Mouse (Mus musculus) MEL (cell line): ENCODE data around the gene Serping1. TPM values are rescaled to one million over a fixed set of nuclear protein-coding genes. Genes with fewer than 3 reads are reported as not detected.

ENCODE experiments used
- DNase-seq: peaks from one replicate; pipeline ENCODE4 v3.0.0; 2011; ENCODE audit warnings: low read depth, low spot score
- H3K27ac ChIP-seq: 2 replicates; pipeline ENCODE4 v1.5.1; 2012; ENCODE audit warnings: low read depth, mild to moderate bottlenecking, control low read depth, low read length, moderate library complexity; ENCODE audit not compliant: control insufficient read depth
- H3K27me3 ChIP-seq, 2 experiments: fragments of 150-350 bp in 1 of 2; sonication (generic) in 1 of 2; 2 replicates each; pipeline ENCODE4 v1.6.1; 2012; ENCODE audit warnings: low read length in 2 of 2, mild to moderate bottlenecking in 2 of 2, improper control_type of control experiment in 1 of 2, moderate library complexity in 1 of 2; ENCODE audit not compliant: insufficient read depth in 2 of 2, control insufficient read depth in 1 of 2
- H3K36me3 ChIP-seq, 2 experiments: 2 replicates each; pipeline ENCODE4 v1.6.1; 2012 to 2014; ENCODE audit warnings: low read length in 2 of 2, improper control_type of control experiment in 1 of 2, inconsistent platforms in 1 of 2, mild to moderate bottlenecking in 1 of 2; ENCODE audit not compliant: insufficient read depth in 2 of 2, control insufficient read depth in 1 of 2
- H3K4me1 ChIP-seq, 2 experiments: fragments of 150-350 bp in 1 of 2; sonication (generic) in 1 of 2; 2 replicates each; pipeline ENCODE4 v1.6.1; 2012; ENCODE audit warnings: low read length in 2 of 2, improper control_type of control experiment in 1 of 2, mild to moderate bottlenecking in 1 of 2; ENCODE audit not compliant: insufficient read depth in 2 of 2, control insufficient read depth in 1 of 2
- H3K4me3 ChIP-seq, 2 experiments: fragments of 150-350 bp in 1 of 2; sonication (generic) in 1 of 2; 2 replicates each; pipeline ENCODE4 v1.5.1; 2012; ENCODE audit warnings: low read depth in 2 of 2, low read length in 2 of 2, mild to moderate bottlenecking in 2 of 2, moderate library complexity in 2 of 2, control low read depth in 1 of 2, improper control_type of control experiment in 1 of 2; ENCODE audit not compliant: control insufficient read depth in 1 of 2, insufficient read depth in 1 of 2
- H3K79me2 ChIP-seq: 2 replicates; pipeline ENCODE4 v1.6.1; 2012; ENCODE audit warnings: mild to moderate bottlenecking, low read length, moderate library complexity; ENCODE audit not compliant: control insufficient read depth, poor library complexity, insufficient read depth
- H3K9ac ChIP-seq: 2 replicates; pipeline ENCODE4 v1.6.1; 2012; ENCODE audit warnings: low read depth, mild to moderate bottlenecking, control low read depth, low read length, moderate library complexity; ENCODE audit not compliant: control insufficient read depth, poor library complexity, severe bottlenecking
- H3K9me3 ChIP-seq: fragments of 150-350 bp; sonication (generic); replicated peaks from 2 replicates; pipeline ENCODE4 v1.6.1; 2012; ENCODE audit warnings: mild to moderate bottlenecking, low read length, improper control_type of control experiment, moderate library complexity; ENCODE audit not compliant: insufficient read depth
- CHD2 ChIP-seq: IDR thresholded peaks from 2 replicates; pipeline ENCODE4 v1.6.1; 2011; ENCODE audit warnings: low read length, improper control_type of control experiment
- CTCF ChIP-seq, 3 experiments: IDR thresholded peaks in 2 of 3; conservative IDR thresholded peaks in 1 of 3; 2 replicates each; pipeline ENCODE4 v1.5.1; 2011 to 2012; ENCODE audit warnings: low read length in 3 of 3, low read depth in 2 of 3, mild to moderate bottlenecking in 2 of 3, improper control_type of control experiment in 1 of 3, inconsistent platforms in 1 of 3, mixed read lengths in 1 of 3, moderate library complexity in 1 of 3; ENCODE audit not compliant: control insufficient read depth in 1 of 3, insufficient read depth in 1 of 3, poor library complexity in 1 of 3, severe bottlenecking in 1 of 3
- E2F4 ChIP-seq: IDR thresholded peaks from 2 replicates; pipeline ENCODE4 v1.6.1; 2011; ENCODE audit warnings: low read depth, low read length, improper control_type of control experiment, borderline replicate concordance
- ELF1 ChIP-seq: IDR thresholded peaks from 2 replicates; pipeline ENCODE4 v1.6.1; 2014; ENCODE audit warnings: low read depth, mild to moderate bottlenecking, inconsistent platforms, low read length, improper control_type of control experiment, moderate library complexity
- EP300 ChIP-seq, 2 experiments: IDR thresholded peaks; 2 replicates each; pipeline ENCODE4 v1.6.1; 2011; ENCODE audit warnings: improper control_type of control experiment in 2 of 2, low read length in 2 of 2, low read depth in 1 of 2, mild to moderate bottlenecking in 1 of 2
- ETS1 ChIP-seq: IDR thresholded peaks from 2 replicates; pipeline ENCODE4 v1.6.1; 2012; ENCODE audit warnings: low read depth, mild to moderate bottlenecking, inconsistent platforms, low read length, improper control_type of control experiment, moderate library complexity
- GABPA ChIP-seq: IDR thresholded peaks from 2 replicates; pipeline ENCODE4 v1.6.1; 2012; ENCODE audit warnings: low read depth, mild to moderate bottlenecking, inconsistent platforms, low read length, improper control_type of control experiment, moderate library complexity
- GATA1 ChIP-seq: IDR thresholded peaks from 2 replicates; pipeline ENCODE4 v1.6.1; 2011; ENCODE audit warnings: low read depth, low read length, improper control_type of control experiment
- HCFC1 ChIP-seq: IDR thresholded peaks from 2 replicates; pipeline ENCODE4 v1.6.1; 2012; ENCODE audit warnings: low read depth, mild to moderate bottlenecking, inconsistent platforms, low read length, improper control_type of control experiment, moderate library complexity
- KAT2A ChIP-seq: conservative IDR thresholded peaks from 2 replicates; pipeline ENCODE4 v1.6.1; 2012; ENCODE audit warnings: low read depth, low read length, improper control_type of control experiment, inconsistent platforms
- MEF2A ChIP-seq: IDR thresholded peaks from 2 replicates; pipeline ENCODE4 v1.6.1; 2014; ENCODE audit warnings: low read depth, mild to moderate bottlenecking, inconsistent platforms, low read length, improper control_type of control experiment; ENCODE audit not compliant: poor library complexity, insufficient replicate concordance, severe bottlenecking; ENCODE audit errors: extremely low read depth
- MXI1 ChIP-seq: IDR thresholded peaks from 2 replicates; pipeline ENCODE4 v1.6.1; 2011; ENCODE audit warnings: mild to moderate bottlenecking, low read depth, low read length, improper control_type of control experiment
- MYB ChIP-seq: IDR thresholded peaks from 2 replicates; pipeline ENCODE4 v1.6.1; 2011; ENCODE audit warnings: mild to moderate bottlenecking, low read depth, low read length, improper control_type of control experiment
- MYC ChIP-seq: IDR thresholded peaks from 2 replicates; pipeline ENCODE4 v1.6.1; 2011; ENCODE audit warnings: low read depth, mild to moderate bottlenecking, low read length, improper control_type of control experiment, moderate library complexity
- POLR2A ChIP-seq, 2 experiments: IDR thresholded peaks; 2 replicates each; pipeline ENCODE4 v1.6.1; 2011 to 2012; ENCODE audit warnings: low read length in 2 of 2, mild to moderate bottlenecking in 2 of 2, control low read depth in 1 of 2, improper control_type of control experiment in 1 of 2, low read depth in 1 of 2, moderate library complexity in 1 of 2; ENCODE audit not compliant: control insufficient read depth in 1 of 2, insufficient read depth in 1 of 2, poor library complexity in 1 of 2
- POLR2AphosphoS2 ChIP-seq: IDR thresholded peaks from 2 replicates; pipeline ENCODE4 v1.6.1; 2011; ENCODE audit warnings: low read length, improper control_type of control experiment
- POLR2AphosphoS5 ChIP-seq: IDR thresholded peaks from 2 replicates; pipeline ENCODE4 v1.6.1; 2012; ENCODE audit warnings: low read depth, borderline replicate concordance, mild to moderate bottlenecking, inconsistent platforms, low read length, moderate library complexity, mixed read lengths
- RCOR1 ChIP-seq: IDR thresholded peaks from 2 replicates; pipeline ENCODE4 v1.6.1; 2012; ENCODE audit warnings: low read depth, mild to moderate bottlenecking, inconsistent platforms, low read length, improper control_type of control experiment
- SIN3A ChIP-seq: IDR thresholded peaks from 2 replicates; pipeline ENCODE4 v1.6.1; 2012; ENCODE audit warnings: low read length, improper control_type of control experiment, inconsistent platforms
- TAL1 ChIP-seq: IDR thresholded peaks from 2 replicates; pipeline ENCODE4 v1.6.1; 2012; ENCODE audit warnings: mild to moderate bottlenecking, inconsistent platforms, low read length, moderate library complexity, mixed read lengths
- TBP ChIP-seq: IDR thresholded peaks from 2 replicates; pipeline ENCODE4 v1.8.0; 2011; ENCODE audit warnings: low read depth, low read length, improper control_type of control experiment
- UBTF ChIP-seq: IDR thresholded peaks from 2 replicates; pipeline ENCODE4 v1.6.1; 2012; ENCODE audit warnings: low read depth, mild to moderate bottlenecking, inconsistent platforms, low read length, improper control_type of control experiment, moderate library complexity, borderline replicate concordance; ENCODE audit not compliant: insufficient read depth
- USF1 ChIP-seq: IDR thresholded peaks from 2 replicates; pipeline ENCODE4 v1.6.1; 2014; ENCODE audit warnings: low read depth, mild to moderate bottlenecking, inconsistent platforms, low read length, improper control_type of control experiment, moderate library complexity
- USF2 ChIP-seq, 2 experiments: IDR thresholded peaks; 2 replicates each; pipeline ENCODE4 v1.6.1; 2011 to 2012; ENCODE audit warnings: improper control_type of control experiment in 2 of 2, low read length in 2 of 2, borderline replicate concordance in 1 of 2, inconsistent platforms in 1 of 2, low read depth in 1 of 2, mild to moderate bottlenecking in 1 of 2; ENCODE audit not compliant: insufficient read depth in 1 of 2
- ZC3H11A ChIP-seq: IDR thresholded peaks from 2 replicates; pipeline ENCODE4 v1.6.1; 2012; ENCODE audit warnings: low read depth, mild to moderate bottlenecking, inconsistent platforms, low read length, improper control_type of control experiment
- ZKSCAN1 ChIP-seq: IDR thresholded peaks from 2 replicates; pipeline ENCODE4 v1.6.1; 2012; ENCODE audit warnings: low read depth, mild to moderate bottlenecking, inconsistent platforms, low read length, improper control_type of control experiment, moderate library complexity
- ZMIZ1 ChIP-seq: IDR thresholded peaks from 2 replicates; pipeline ENCODE4 v1.6.1; 2012; ENCODE audit warnings: low read depth, mild to moderate bottlenecking, inconsistent platforms, low read length, improper control_type of control experiment, moderate library complexity
- ZNF384 ChIP-seq: IDR thresholded peaks from 2 replicates; pipeline ENCODE4 v1.6.1; 2012; ENCODE audit warnings: low read depth, mild to moderate bottlenecking, inconsistent platforms, low read length, improper control_type of control experiment
- polyA plus RNA-seq, 2 experiments: library from polyadenylated mRNA; stranded (reverse) in 1 of 2; unstranded in 1 of 2; fragments of >175 nt in 1 of 2; fragments of >200 nt in 1 of 2; gene quantifications; 2 replicates each; pipeline versions ENCODE4 v1.2.1 to v1.2.4; 2012; ENCODE audit warnings: low replicate concordance in 2 of 2, low read depth in 1 of 2; ENCODE audit not compliant: insufficient read length in 2 of 2, insufficient read depth in 1 of 2, missing spikeins in 1 of 2
- total RNA-seq: library from RNA; depleted of rRNA; stranded (reverse); fragments of 300-350 nt; gene quantifications from 2 replicates; pipeline ENCODE4 v1.2.3, GENCODE M21; 2012

Gene Serping1
- total and polyA plus RNA-seq, 3 experiments: not detected

GRCm38 (mm10) chr2:84800304-84800703 is 25.1 kb upstream of the Serping1 start:
- Histone ChIP-seq H3K4me1 (peaks cover 0 to 14% of the 10 kb centered on the region in 2 experiments; a peak in 3 of 4 replicates), H3K4me3 (peak overlapping the region; percentile 28 to 42), H3K36me3 (peaks cover 0 to 5% of the 10 kb centered on the region in 2 experiments; a peak in 2 of 4 replicates), H3K9ac (peak overlapping the region; percentile 19; the same call in 1 of the 2 replicates), H3K79me2 (no peaks in the 10 kb centered on the region), H3K27me3 (no peaks in the 10 kb centered on the region), H3K9me3 (no peaks in the 10 kb centered on the region), H3K27ac (peak overlapping the region; percentile 19; the same call in 1 of the 2 replicates)
- TF ChIP-seq GATA1: peak; percentile 41; the same call in 1 of the 2 replicates
- no peak; a peak in 2 of 4 replicates for TF ChIP-seq EP300 (IDR thresholded peaks at IDR 0.05; ENCODE audit: low read depth in 1 of 2, low read length in 2 of 2)
- TF ChIP-seq USF2 (IDR thresholded peaks at IDR 0.05; ENCODE audit: borderline replicate concordance in 1 of 2, insufficient read depth in 1 of 2, low read depth in 1 of 2, low read length in 2 of 2): no peak
- TF ChIP-seq ETS1: peak; percentile 59; the same call in 1 of the 2 replicates
- no peak for TF ChIP-seq ZC3H11A
- TF ChIP-seq MEF2A: no peak
- TF ChIP-seq UBTF: no peak
- no peak for TF ChIP-seq ZMIZ1
- TF ChIP-seq CTCF (IDR thresholded peaks at IDR 0.05 in 2 of 3, conservative IDR thresholded peaks at IDR 0.05 in 1 of 3; ENCODE audit: control insufficient read depth in 1 of 3, insufficient read depth in 1 of 3, low read depth in 2 of 3, low read length in 3 of 3, poor library complexity in 1 of 3, severe bottlenecking in 1 of 3): no peak
- TF ChIP-seq SIN3A: peak; percentile 45; the same call in 1 of the 2 replicates
- no peak for TF ChIP-seq MYC
- TF ChIP-seq E2F4: no peak
- peak; percentile 68 for TF ChIP-seq USF1
- TF ChIP-seq GABPA: no peak
- TF ChIP-seq CHD2: no peak
- peak; percentile 42 for DNase-seq

GRCm38 (mm10) chr2:84799041-84799561 is 23.9 kb upstream of the Serping1 start:
- H3K27me3 ChIP-seq: no peaks in the 10 kb centered on the region
- H3K36me3 ChIP-seq: peaks cover 0 to 5% of the 10 kb centered on the region in 2 experiments; a peak in 2 of 4 replicates
- no peaks in the 10 kb centered on the region for H3K79me2 ChIP-seq
- peak overlapping the region; percentile 66 for H3K27ac ChIP-seq
- peaks cover 0 to 18% of the 10 kb centered on the region in 2 experiments; a peak in 3 of 4 replicates for H3K4me1 ChIP-seq
- H3K9me3 ChIP-seq: no peaks in the 10 kb centered on the region
- H3K9ac ChIP-seq: peak overlapping the region; percentile 71
- H3K4me3 ChIP-seq: peak overlapping the region; percentile 72 to 86
- peak; percentile 91 for DNase-seq
- TF ChIP-seq KAT2A: no peak
- no peak for TF ChIP-seq TAL1
- TF ChIP-seq RCOR1: 0 out of 2 replicates have a peak, but pooled peaks have one; percentile 3
- TF ChIP-seq MEF2A: no peak
- TF ChIP-seq HCFC1: 0 out of 2 replicates have a peak, but pooled peaks have one; percentile 61
- 0 out of 2 replicates have a peak, but pooled peaks have one; percentile 25 for TF ChIP-seq ZMIZ1
- no peak for TF ChIP-seq CHD2
- no peak for TF ChIP-seq MYB
- TF ChIP-seq TBP: no peak
- TF ChIP-seq POLR2AphosphoS5: no peak
- TF ChIP-seq ZNF384: peak; percentile 65; the same call in 1 of the 2 replicates
- TF ChIP-seq E2F4: no peak
- no peak for TF ChIP-seq POLR2AphosphoS2
- TF ChIP-seq MXI1: peak; percentile 27; the same call in 1 of the 2 replicates
- peak; percentile 80 for TF ChIP-seq ETS1
- no peak for TF ChIP-seq POLR2A (IDR thresholded peaks at IDR 0.05; ENCODE audit: control insufficient read depth in 1 of 2, insufficient read depth in 1 of 2, low read depth in 1 of 2, low read length in 2 of 2, poor library complexity in 1 of 2)
- no peak for TF ChIP-seq GABPA
- TF ChIP-seq ZKSCAN1: no peak
- 0 out of 2 replicates have a peak, but pooled peaks have one; percentile 5 for TF ChIP-seq ELF1
- no peak for TF ChIP-seq USF1
- TF ChIP-seq GATA1: peak; percentile 66
